Mouse (Mus musculus): ENCODE measurements around the gene Acp5. TPM values are rescaled to one million over a fixed set of nuclear protein-coding genes. Genes with fewer than 3 reads are reported as not detected.

The Acp5 gene
- total and polyA plus RNA-seq, 3 experiments, result 0.34 TPM; not detected in 2

DNA sequence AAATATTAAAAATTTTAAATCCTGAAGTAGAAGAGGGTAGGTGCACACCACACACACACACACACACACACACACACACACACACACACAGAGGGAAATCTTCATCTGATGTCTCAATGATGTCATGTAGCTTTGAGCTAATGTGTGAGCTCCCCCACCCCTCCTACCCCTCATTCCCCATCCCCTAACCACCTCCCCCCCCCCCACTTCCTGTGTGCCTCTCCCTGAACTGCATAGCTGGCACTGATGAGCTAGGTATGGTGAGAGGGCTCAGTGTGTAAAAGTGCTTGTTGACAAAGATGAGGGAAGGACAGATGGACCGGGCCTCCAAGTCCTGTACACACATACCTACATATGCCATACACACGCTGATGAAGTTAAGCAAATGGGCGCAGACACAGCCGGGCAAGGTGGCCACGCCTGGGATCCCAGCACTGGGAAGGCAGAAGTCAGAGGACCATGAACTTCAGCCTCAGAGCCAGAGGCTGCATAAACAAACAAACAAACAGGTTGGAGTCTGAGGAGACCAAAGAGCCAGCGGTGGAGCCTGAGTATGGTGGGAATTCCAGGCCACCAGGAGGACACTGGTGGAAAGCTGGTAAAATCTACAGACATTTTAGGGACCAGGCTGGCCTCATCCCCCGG is 1.1 kb downstream of the Acp5 start:
- in situ Hi-C loops (cut with MboI; ENCODE audit: low pct_ligation_motif_present, low pct_unique_long_range_greater_than_20kb, low sequenced_read_pairs), result no loop called here
- dilution Hi-C loops (cut with MboI; ENCODE audit: extremely low pct_ligation_motif_present, extremely low pct_unique_long_range_greater_than_20kb, low sequenced_read_pairs), result no loop called here

DNA sequence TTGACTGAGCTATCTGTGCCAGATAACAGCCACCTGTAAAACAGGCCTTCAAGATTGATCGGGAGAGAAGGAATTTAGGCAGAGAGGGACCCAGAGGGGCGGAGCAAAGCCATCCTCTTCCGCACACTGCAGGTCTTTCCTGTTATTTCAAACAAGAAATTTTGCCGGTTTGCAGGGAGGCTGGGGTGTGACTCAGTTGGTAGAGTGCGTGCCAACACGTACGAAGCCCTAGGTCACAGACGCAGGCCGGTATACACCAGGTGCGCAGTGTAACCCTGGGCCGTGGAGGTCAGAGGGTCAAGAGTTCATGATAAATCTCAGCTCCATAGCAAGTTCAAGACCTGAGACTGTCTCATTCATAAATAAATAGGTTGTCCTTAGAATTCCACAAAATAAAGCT is 3.3 kb downstream of the Acp5 start:
- in situ Hi-C loops (cut with MboI; ENCODE audit: low pct_ligation_motif_present, low pct_unique_long_range_greater_than_20kb, low sequenced_read_pairs), result no loop called here
- H3K36me3 ChIP-seq (replicated peaks in 1 of 2; ENCODE audit: control insufficient read depth in 1 of 2, insufficient read depth in 1 of 2, low read length in 1 of 2), result no peaks in the 10 kb centered on the region
- H3K27ac ChIP-seq (ENCODE audit: insufficient read depth, low read depth), result no peak overlapping the region
- peaks cover 3% of the 10 kb centered on the region for H3K27me3 ChIP-seq (replicated peaks)
- TF ChIP-seq ZNF384 (IDR thresholded peaks at IDR 0.05; ENCODE audit: low read depth, low read length) (no peak), JUN (IDR thresholded peaks at IDR 0.05; ENCODE audit: insufficient read depth, low read depth, low read length) (no peak), ZKSCAN1 (IDR thresholded peaks at IDR 0.05; ENCODE audit: borderline replicate concordance, low read depth, low read length) (no peak), TCF12 (IDR thresholded peaks at IDR 0.05; ENCODE audit: low read depth, low read length) (no peak), HCFC1 (IDR thresholded peaks at IDR 0.05; ENCODE audit: low read depth, low read length) (no peak), JUND (conservative IDR thresholded peaks at IDR 0.05; ENCODE audit: low read depth, low read length) (no peak), BHLHE40 (IDR thresholded peaks at IDR 0.05; ENCODE audit: low read depth, low read length) (no peak), RAD21 (IDR thresholded peaks at IDR 0.05; ENCODE audit: low read depth, low read length) (no peak), CHD2 (IDR thresholded peaks at IDR 0.05; ENCODE audit: low read length) (no peak), PAX5 (IDR thresholded peaks at IDR 0.05; ENCODE audit: low read length) (no peak), SIN3A (IDR thresholded peaks at IDR 0.05; ENCODE audit: low read length) (no peak), GABPA (IDR thresholded peaks at IDR 0.05; ENCODE audit: insufficient replicate concordance, low read depth, low read length) (no peak), MAZ (IDR thresholded peaks at IDR 0.05; ENCODE audit: low read depth, low read length) (no peak)
- no peak overlapping the region for H3K4me2 ChIP-seq (ENCODE audit: insufficient read depth, low read depth, poor library complexity, severe bottlenecking)
- H3K4me3 ChIP-seq (replicated peaks in 1 of 3; ENCODE audit: low read depth in 2 of 3, low read length in 2 of 3, poor library complexity in 1 of 3), result no peak overlapping the region
- DNase-seq (ENCODE audit: extremely low read depth), result no peak
- dilution Hi-C loops (cut with MboI; ENCODE audit: extremely low pct_ligation_motif_present, extremely low pct_unique_long_range_greater_than_20kb, low sequenced_read_pairs), result no loop called here
- H3K9ac ChIP-seq (ENCODE audit: insufficient read depth, low read depth), result no peak overlapping the region
- H3K79me2 ChIP-seq (replicated peaks; ENCODE audit: control insufficient read depth, extremely low read depth, insufficient read depth, poor library complexity, severe bottlenecking), result no peaks in the 10 kb centered on the region
- H3K9me3 ChIP-seq (replicated peaks; ENCODE audit: low read length), result no peaks in the 10 kb centered on the region
- H3K4me1 ChIP-seq (ENCODE audit: control insufficient read depth in 1 of 2, insufficient read depth in 2 of 2), result peaks cover 2 to 3% of the 10 kb centered on the region in 2 experiments; a peak in 2 of 4 replicates

More for the DNA sequence above, 1.1 kb downstream of the Acp5 start:
- Histone ChIP-seq H3K27ac (ENCODE audit: insufficient read depth, low read depth) (no peak overlapping the region), H3K36me3 (replicated peaks in 1 of 2; ENCODE audit: control insufficient read depth in 1 of 2, insufficient read depth in 1 of 2, low read length in 1 of 2) (no peaks in the 10 kb centered on the region), H3K79me2 (replicated peaks; ENCODE audit: control insufficient read depth, extremely low read depth, insufficient read depth, poor library complexity, severe bottlenecking) (no peaks in the 10 kb centered on the region), H3K9me3 (replicated peaks; ENCODE audit: low read length) (peaks cover 4% of the 10 kb centered on the region), H3K4me2 (ENCODE audit: insufficient read depth, low read depth, poor library complexity, severe bottlenecking) (no peak overlapping the region), H3K9ac (ENCODE audit: insufficient read depth, low read depth) (no peak overlapping the region), H3K4me3 (replicated peaks in 1 of 3; ENCODE audit: low read depth in 2 of 3, low read length in 2 of 3, poor library complexity in 1 of 3) (no peak overlapping the region), H3K27me3 (replicated peaks) (peaks cover 3% of the 10 kb centered on the region), H3K4me1 (ENCODE audit: control insufficient read depth in 1 of 2, insufficient read depth in 2 of 2) (peaks cover 2 to 3% of the 10 kb centered on the region in 2 experiments; a peak in 2 of 4 replicates)
- DNase-seq (ENCODE audit: extremely low read depth), result no peak
- no peak for TF ChIP-seq TCF12 (IDR thresholded peaks at IDR 0.05; ENCODE audit: low read depth, low read length)
- TF ChIP-seq E2F4 (IDR thresholded peaks at IDR 0.05; ENCODE audit: insufficient replicate concordance, low read depth, low read length), result no peak

Measured in CH12.LX (cell line).